ENCODE assay signal across 11 mouse cellular contexts in genomic region chr19:38610809-38611208, GRCm38 (mm10).
A peak's percentile ranks its signal among the peaks of the same experiment; 100 is the strongest.
DNase-seq lines count a peak whose midpoint lies in the region.
"Had no signal": no experiment of that assay in that cellular context is flagged by ENCODE, and none has a peak within 500 bp of the region (broad histone marks: within the 10 kb centered on the region; RNA-seq: fewer than 3 reads in every experiment).

No protein-coding gene starts in this region.

- DNase-seq in gastrocnemius, postnatal 25 days = peak; percentile 42
- no peak for DNase-seq in gastrocnemius, postnatal 14 days
- peak; percentile 75 for DNase-seq in 3134 (ENCODE audit: extremely low read depth, insufficient read length, low spot score)
- DNase-seq in fibroblast of lung, adult 2 months (ENCODE audit: low read depth) = peak; percentile 39
- DNase-seq in heart, postnatal 10 days = peak; percentile 70 to 71
- no peak for DNase-seq in thymus, postnatal 0 days (ENCODE audit: low spot score)
- DNase-seq in left cerebral cortex, adult 9 months (ENCODE audit: low spot score in 2 of 2) = no peak
- no peak for DNase-seq in frontal cortex, postnatal 25 days (ENCODE audit: low spot score in 2 of 2)
- DNase-seq: adrenal gland, postnatal 36 days; B cell, adult 2 months; kidney, adult 9 months had no signal

- intact Hi-C loops in gastrocnemius, postnatal 14 days (cut with DNase I; ENCODE audit: low total_unique reads) = no loop called here
- intact Hi-C loops in heart, postnatal 10 days (cut with DNase I) = no loop called here

Comparison
In these comparisons a context has a peak if more than half of its experiments do, and no peak if none do; other contexts are left out.
1. DNase-seq: peak in gastrocnemius, postnatal 25 days (single experiment), 3134 (single experiment), fibroblast of lung, adult 2 months (single experiment) and heart, postnatal 10 days (2 of 2); none in gastrocnemius, postnatal 14 days (single experiment), thymus, postnatal 0 days (single experiment), left cerebral cortex, adult 9 months (0 of 2) and frontal cortex, postnatal 25 days (0 of 2).